Mouse (Mus musculus): ENCODE measurements around the gene Golga2.

DNA sequence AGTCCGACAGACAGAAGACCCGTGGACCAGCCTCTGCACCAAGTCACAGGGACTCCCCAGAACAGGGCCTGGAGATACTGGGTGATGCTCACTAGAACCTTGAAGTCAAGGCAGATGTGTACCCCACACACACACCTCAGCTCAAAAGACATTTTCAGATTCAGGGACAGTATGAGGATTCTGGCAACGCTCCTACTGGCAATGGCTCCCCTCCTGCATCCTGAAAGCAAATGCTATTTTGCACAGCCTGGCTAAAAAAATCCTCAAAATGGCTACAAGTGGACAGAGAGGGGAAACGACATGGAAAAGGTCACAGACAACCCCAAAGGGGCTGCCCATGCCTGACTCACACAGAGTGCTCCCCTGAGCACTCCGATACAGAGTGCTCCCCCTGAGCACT is 45.0 kb downstream of the Golga2 start:
- TF ChIP-seq USF1 (IDR thresholded peaks at IDR 0.05; ENCODE audit: low read depth) (no peak), MAX (IDR thresholded peaks at IDR 0.05) (no peak), CTCF (IDR thresholded peaks at IDR 0.05; ENCODE audit: control insufficient read depth, insufficient read depth, insufficient read length) (no peak), MYOD1 (IDR thresholded peaks at IDR 0.05; ENCODE audit: control insufficient read depth, insufficient read length, low read depth) (no peak)

Measured in C2C12 (cell line).